In genomic region chr10:84908006-84908405, GRCm38 (mm10) we compare ENCODE assay signal across 14 mouse cellular contexts.
"Had no signal": no experiment of that assay in that cellular context is flagged by ENCODE, and none has a peak within 500 bp of the region (broad histone marks: within the 10 kb centered on the region; RNA-seq: fewer than 3 reads in every experiment).

No protein-coding gene starts in this region.

- H3K27ac ChIP-seq: kidney, embryonic 15.5 days; limb, embryonic 15.5 days; liver, embryonic 13.5 days; midbrain, embryonic 13.5 days; neural tube, embryonic 12.5 days had no signal

- DNase-seq: kidney, postnatal 14 days; liver, embryonic 13.5 days; lung, adult 18-20 months; retina, postnatal 1 day; right cerebral cortex, postnatal 4 days; spleen, adult 18-20 months; thymus, adult 18-20 months; thymus, postnatal 14 days had no signal

- H3K9me3 ChIP-seq: kidney, embryonic 15.5 days; limb, embryonic 15.5 days; liver, embryonic 13.5 days; midbrain, embryonic 13.5 days; neural tube, embryonic 12.5 days had no signal

- H3K4me3 ChIP-seq: kidney, embryonic 15.5 days; left cerebral cortex, adult 2 months; limb, embryonic 15.5 days; liver, embryonic 13.5 days; midbrain, embryonic 13.5 days; myocyte; neural tube, embryonic 12.5 days had no signal

- ATAC-seq: midbrain, embryonic 13.5 days had no signal

- H3K36me3 ChIP-seq: kidney, embryonic 15.5 days; limb, embryonic 15.5 days; liver, embryonic 13.5 days had no signal

- H3K9ac ChIP-seq: kidney, embryonic 15.5 days; limb, embryonic 15.5 days; liver, embryonic 13.5 days; midbrain, embryonic 13.5 days; neural tube, embryonic 12.5 days had no signal

- H3K27me3 ChIP-seq: limb, embryonic 15.5 days; midbrain, embryonic 13.5 days; neural tube, embryonic 12.5 days had no signal

- H3K4me2 ChIP-seq: kidney, embryonic 15.5 days; limb, embryonic 15.5 days; liver, embryonic 13.5 days; midbrain, embryonic 13.5 days; neural tube, embryonic 12.5 days had no signal
